Mouse (Mus musculus) bone marrow macrophage, adult 2 months (primary cell): Measurements from ENCODE around the gene Gm45062.

Experiments used
- CTCF ChIP-seq: IDR thresholded peaks from 2 replicates; pipeline ENCODE4 v1.5.1; 2012; ENCODE audit warnings: low read depth, mild to moderate bottlenecking, low read length, moderate library complexity
- POLR2A ChIP-seq: IDR thresholded peaks from 2 replicates; pipeline ENCODE4 v1.6.1; 2012; ENCODE audit warnings: mild to moderate bottlenecking, low read depth, low read length, borderline replicate concordance

DNA sequence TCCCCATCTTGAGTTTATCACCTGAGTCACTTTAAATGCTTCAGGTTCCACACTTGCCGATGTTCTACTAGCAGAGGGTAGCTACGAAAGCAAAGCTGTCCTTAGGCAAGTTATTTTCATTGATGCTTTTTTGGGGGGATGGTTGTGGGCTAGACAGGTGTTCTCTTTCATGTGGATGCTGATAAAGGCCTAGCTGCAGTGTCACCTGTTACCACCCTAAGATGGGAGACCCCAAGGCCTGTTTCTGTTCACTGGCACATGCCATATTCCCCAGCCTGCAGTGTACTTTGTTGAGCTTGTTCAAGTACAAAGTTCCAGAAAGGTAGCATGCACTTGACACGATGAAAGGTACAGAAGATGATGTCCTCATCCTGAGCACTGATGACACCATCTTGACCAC is 178.7 kb downstream of the Gm45062 start:
- TF ChIP-seq CTCF (no peak), POLR2A (no peak)
